Mouse (Mus musculus): Measurements from ENCODE around the gene Klhl7. TPM values are rescaled to one million over a fixed set of nuclear protein-coding genes. Genes with fewer than 3 reads are reported as not detected.

The Klhl7 gene
- polyA plus RNA-seq, 1 experiment from 2014 or later, result 46.6 TPM

DNA sequence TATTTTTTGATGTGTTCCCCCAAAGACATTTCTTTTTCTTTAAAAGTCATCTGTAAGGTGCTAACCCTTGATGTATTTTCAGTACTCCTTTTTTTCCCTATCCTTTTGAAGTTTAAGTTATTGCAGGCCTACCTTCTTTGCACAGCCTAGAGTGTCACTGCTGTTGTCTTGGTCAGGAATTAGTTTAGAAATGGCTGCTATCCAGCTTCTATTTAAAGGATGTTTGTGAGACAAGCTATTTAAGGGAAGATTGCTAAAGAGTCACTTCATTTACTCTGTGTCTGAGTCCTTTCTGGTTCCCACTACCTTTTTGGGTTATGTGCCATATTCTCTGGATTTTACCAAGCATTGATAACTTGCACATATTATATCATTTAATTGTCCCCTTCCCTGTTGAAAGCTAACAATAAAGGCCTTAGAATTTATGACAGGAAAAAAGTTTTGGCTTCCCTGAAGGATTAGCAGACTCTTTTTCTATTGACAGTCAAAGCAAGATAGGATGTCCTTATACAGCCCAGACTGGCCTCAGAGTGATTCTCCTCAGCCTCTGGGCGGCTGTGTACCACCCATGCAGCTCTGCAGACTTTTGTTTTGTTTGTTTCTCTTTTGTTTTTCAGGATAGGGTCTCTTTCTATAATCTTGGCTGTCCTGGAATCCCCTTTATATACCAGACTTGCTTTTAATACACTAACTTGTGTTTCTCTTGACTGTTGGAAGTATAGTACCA, 25.7 kb downstream of the Klhl7 start:
- Histone ChIP-seq H3K36me3 (ENCODE audit: control insufficient read depth, insufficient read depth, low read length) (peaks cover 7% of the 10 kb centered on the region; the same call in 1 of the 2 replicates), H3K9ac (ENCODE audit: low read length) (no peak overlapping the region), H3K27me3 (replicated peaks; ENCODE audit: control insufficient read depth, insufficient read depth, low read length) (no peaks in the 10 kb centered on the region), H3K27ac (ENCODE audit: low read depth) (no peak overlapping the region), H3K9me3 (ENCODE audit: control insufficient read depth, low read length) (no peaks in the 10 kb centered on the region), H3K4me2 (ENCODE audit: low read length) (no peak overlapping the region), H3K4me3 (ENCODE audit: low read depth, low read length) (no peak overlapping the region), H3K4me1 (replicated peaks; ENCODE audit: control insufficient read depth, insufficient read depth, low read length) (no peaks in the 10 kb centered on the region)
- ATAC-seq (replicated peaks; ENCODE audit: low FRiP score, low TSS enrichment, low read depth) (no peak), DNase-seq (ENCODE audit: low spot score) (no peak)
- 69% methylated on average over 1 of the region's 1 CpGs for WGBS

GRCm38 (mm10) chr5:24126967-24127366, 26.6 kb downstream of the Klhl7 start:
- no peak overlapping the region for H3K4me2 ChIP-seq (ENCODE audit: low read length)
- no peaks in the 10 kb centered on the region for H3K9me3 ChIP-seq (ENCODE audit: control insufficient read depth, low read length)
- no peaks in the 10 kb centered on the region for H3K4me1 ChIP-seq (replicated peaks; ENCODE audit: control insufficient read depth, insufficient read depth, low read length)
- 76% methylated on average over 4 of the region's 4 CpGs for WGBS
- DNase-seq (ENCODE audit: low spot score) (no peak), ATAC-seq (replicated peaks; ENCODE audit: low FRiP score, low TSS enrichment, low read depth) (no peak)
- peaks cover 7% of the 10 kb centered on the region; the same call in 1 of the 2 replicates for H3K36me3 ChIP-seq (ENCODE audit: control insufficient read depth, insufficient read depth, low read length)
- no peak overlapping the region for H3K27ac ChIP-seq (ENCODE audit: low read depth)
- H3K9ac ChIP-seq (ENCODE audit: low read length), result no peak overlapping the region
- no peak overlapping the region for H3K4me3 ChIP-seq (ENCODE audit: low read depth, low read length)
- H3K27me3 ChIP-seq (replicated peaks; ENCODE audit: control insufficient read depth, insufficient read depth, low read length), result no peaks in the 10 kb centered on the region

DNA sequence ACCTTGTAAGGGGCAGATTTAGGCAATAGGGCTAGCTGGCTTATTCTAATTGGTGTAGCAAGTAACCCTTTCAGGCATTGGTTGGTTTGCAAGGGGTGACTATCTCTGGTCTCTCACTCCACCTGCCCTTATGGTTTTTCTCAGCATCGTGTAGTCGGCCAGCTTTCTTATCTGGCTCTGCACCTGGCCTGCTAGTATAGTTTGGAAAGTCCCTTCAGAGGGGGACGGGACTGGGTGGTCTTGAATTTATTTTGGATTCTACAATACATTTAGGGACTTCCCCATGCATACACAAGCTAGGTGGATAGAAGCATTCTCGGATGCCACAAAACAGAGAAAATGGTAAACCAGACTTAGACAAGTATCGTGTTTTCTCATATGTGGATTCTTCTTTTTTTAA, 46.6 kb downstream of the Klhl7 start:
- Histone ChIP-seq H3K27ac (ENCODE audit: low read depth) (no peak overlapping the region), H3K36me3 (ENCODE audit: control insufficient read depth, insufficient read depth, low read length) (peaks cover 71% of the 10 kb centered on the region), H3K4me2 (ENCODE audit: low read length) (no peak overlapping the region), H3K9me3 (ENCODE audit: control insufficient read depth, low read length) (no peaks in the 10 kb centered on the region), H3K4me3 (ENCODE audit: low read depth, low read length) (no peak overlapping the region), H3K4me1 (replicated peaks; ENCODE audit: control insufficient read depth, insufficient read depth, low read length) (no peaks in the 10 kb centered on the region), H3K9ac (ENCODE audit: low read length) (no peak overlapping the region), H3K27me3 (replicated peaks; ENCODE audit: control insufficient read depth, insufficient read depth, low read length) (no peaks in the 10 kb centered on the region)
- 96% methylated on average over 5 of the region's 5 CpGs for WGBS
- DNase-seq (ENCODE audit: low spot score) (no peak), ATAC-seq (replicated peaks; ENCODE audit: low FRiP score, low TSS enrichment, low read depth) (no peak)

- H3K27me3 ChIP-seq (replicated peaks; ENCODE audit: control insufficient read depth, insufficient read depth, low read length), result no peaks in the 10 kb centered on the region
Measured at GRCm38 (mm10) chr5:24152199-24152598, 51.8 kb downstream of the Klhl7 start.

DNA sequence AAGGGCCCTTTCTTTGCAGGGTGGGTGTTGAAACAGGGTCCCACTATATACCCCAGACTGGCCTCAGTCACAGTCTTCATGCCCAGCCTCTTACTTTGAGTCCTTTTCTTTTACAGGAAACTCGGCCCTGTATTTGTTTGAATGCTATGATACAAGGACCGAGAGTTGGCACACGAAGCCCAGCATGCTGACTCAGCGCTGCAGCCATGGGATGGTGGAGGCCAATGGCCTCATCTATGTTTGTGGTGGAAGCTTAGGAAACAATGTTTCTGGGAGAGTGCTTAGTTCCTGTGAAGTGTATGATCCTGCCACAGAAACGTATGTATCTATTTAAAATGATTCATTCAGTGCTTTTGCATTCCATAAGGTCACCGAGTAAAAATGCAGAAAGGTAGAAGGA, 56.4 kb downstream of the Klhl7 start:
- H3K36me3 ChIP-seq (ENCODE audit: control insufficient read depth, insufficient read depth, low read length), result peaks cover 32% of the 10 kb centered on the region
- no peak overlapping the region for H3K4me3 ChIP-seq (ENCODE audit: low read depth, low read length)
- no peak for ATAC-seq (replicated peaks; ENCODE audit: low FRiP score, low TSS enrichment, low read depth)
- no peaks in the 10 kb centered on the region for H3K9me3 ChIP-seq (ENCODE audit: control insufficient read depth, low read length)
- no peaks in the 10 kb centered on the region for H3K4me1 ChIP-seq (replicated peaks; ENCODE audit: control insufficient read depth, insufficient read depth, low read length)
- H3K27me3 ChIP-seq (replicated peaks; ENCODE audit: control insufficient read depth, insufficient read depth, low read length), result no peaks in the 10 kb centered on the region
- WGBS, result 92% methylated on average over 6 of the region's 6 CpGs
- DNase-seq (ENCODE audit: low spot score), result no peak
- no peak overlapping the region for H3K27ac ChIP-seq (ENCODE audit: low read depth)
- no peak overlapping the region for H3K4me2 ChIP-seq (ENCODE audit: low read length)
- no peak overlapping the region for H3K9ac ChIP-seq (ENCODE audit: low read length)

More at GRCm38 (mm10) chr5:24152199-24152598, 51.8 kb downstream of the Klhl7 start:
- H3K4me2 ChIP-seq (ENCODE audit: low read length), result no peak overlapping the region
- H3K9me3 ChIP-seq (ENCODE audit: control insufficient read depth, low read length), result no peaks in the 10 kb centered on the region
- peaks cover 39% of the 10 kb centered on the region for H3K36me3 ChIP-seq (ENCODE audit: control insufficient read depth, insufficient read depth, low read length)
- no peak overlapping the region for H3K27ac ChIP-seq (ENCODE audit: low read depth)
- no peak overlapping the region for H3K4me3 ChIP-seq (ENCODE audit: low read depth, low read length)
- DNase-seq (ENCODE audit: low spot score) (no peak), ATAC-seq (replicated peaks; ENCODE audit: low FRiP score, low TSS enrichment, low read depth) (no peak)
- H3K9ac ChIP-seq (ENCODE audit: low read length), result no peak overlapping the region
- no peaks in the 10 kb centered on the region for H3K4me1 ChIP-seq (replicated peaks; ENCODE audit: control insufficient read depth, insufficient read depth, low read length)

- WGBS, result 1% methylated on average over 52 of the region's 52 CpGs
- DNase-seq (ENCODE audit: low spot score) (peak; percentile 98), ATAC-seq (replicated peaks; ENCODE audit: low FRiP score, low TSS enrichment, low read depth) (peak; percentile 99)
- Histone ChIP-seq H3K9me3 (ENCODE audit: control insufficient read depth, low read length) (no peaks in the 10 kb centered on the region), H3K4me1 (replicated peaks; ENCODE audit: control insufficient read depth, insufficient read depth, low read length) (peaks cover 9% of the 10 kb centered on the region; the same call in 1 of the 2 replicates), H3K27me3 (replicated peaks; ENCODE audit: control insufficient read depth, insufficient read depth, low read length) (no peaks in the 10 kb centered on the region), H3K4me3 (ENCODE audit: low read depth, low read length) (peak within 1 kb of the TSS; percentile 64), H3K4me2 (ENCODE audit: low read length) (peak within 1 kb of the TSS; percentile 79), H3K27ac (ENCODE audit: low read depth) (no peak within 1 kb of the TSS), H3K9ac (ENCODE audit: low read length) (peak within 1 kb of the TSS; percentile 72), H3K36me3 (ENCODE audit: control insufficient read depth, insufficient read depth, low read length) (peaks cover 14% of the 10 kb centered on the region; the same call in 1 of the 2 replicates)
Measured at GRCm38 (mm10) chr5:24164789-24165445, 64.5 kb downstream of the Klhl7 start, which contains the start of gene Nupl2. TSS of gene Nupl2 (plus strand) at chr5:24164963.

DNA sequence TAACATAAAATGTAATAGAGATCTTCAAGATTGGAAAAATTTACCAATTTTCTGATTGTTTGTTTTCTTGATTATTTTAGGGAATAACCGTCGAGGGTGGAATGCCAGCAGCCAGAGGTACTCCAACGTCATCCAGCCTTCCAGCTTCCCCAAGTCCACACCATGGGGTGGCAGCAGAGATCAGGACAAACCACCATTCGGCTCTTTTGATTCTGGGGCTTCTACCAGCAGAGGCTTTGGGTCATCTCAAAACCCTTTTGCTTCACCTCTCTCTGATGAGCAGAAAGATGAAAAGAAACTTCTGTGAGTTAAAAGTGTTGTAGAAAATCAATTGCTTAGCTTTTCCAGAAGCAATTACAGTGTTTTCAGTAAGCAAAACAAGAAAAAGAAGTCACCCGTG, 66.9 kb downstream of the Klhl7 start:
- H3K9ac ChIP-seq (ENCODE audit: low read length), result no peak overlapping the region
- peaks cover 9% of the 10 kb centered on the region; the same call in 1 of the 2 replicates for H3K4me1 ChIP-seq (replicated peaks; ENCODE audit: control insufficient read depth, insufficient read depth, low read length)
- H3K9me3 ChIP-seq (ENCODE audit: control insufficient read depth, low read length), result no peaks in the 10 kb centered on the region
- DNase-seq (ENCODE audit: low spot score) (no peak), ATAC-seq (replicated peaks; ENCODE audit: low FRiP score, low TSS enrichment, low read depth) (no peak)
- H3K4me2 ChIP-seq (ENCODE audit: low read length), result no peak overlapping the region
- H3K36me3 ChIP-seq (ENCODE audit: control insufficient read depth, insufficient read depth, low read length), result peaks cover 26% of the 10 kb centered on the region; the same call in 1 of the 2 replicates
- no peaks in the 10 kb centered on the region for H3K27me3 ChIP-seq (replicated peaks; ENCODE audit: control insufficient read depth, insufficient read depth, low read length)
- WGBS, result 49% methylated on average over 5 of the region's 5 CpGs
- no peak overlapping the region for H3K4me3 ChIP-seq (ENCODE audit: low read depth, low read length)
- no peak overlapping the region for H3K27ac ChIP-seq (ENCODE audit: low read depth)

DNA sequence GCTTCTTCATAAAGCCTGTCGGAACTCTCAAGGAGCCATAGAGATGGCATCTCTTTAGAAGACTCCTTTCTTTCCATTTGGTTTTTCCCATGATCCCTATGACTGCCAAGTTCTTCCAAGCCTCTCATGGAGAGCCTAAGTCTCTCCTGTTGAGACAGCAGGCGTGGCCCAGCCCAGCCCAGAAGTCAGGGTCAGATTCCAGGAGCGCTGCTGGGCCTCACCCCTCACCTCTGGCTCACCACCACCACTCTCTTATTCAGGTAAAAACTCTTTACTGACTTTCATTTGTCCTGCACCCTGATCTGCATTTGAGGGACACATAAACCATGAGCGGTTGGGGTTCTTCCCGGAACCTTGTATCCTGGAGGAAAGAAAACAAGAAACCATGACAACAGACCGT, 69.5 kb downstream of the Klhl7 start:
- H3K27me3 ChIP-seq (replicated peaks; ENCODE audit: control insufficient read depth, insufficient read depth, low read length), result no peaks in the 10 kb centered on the region
- H3K9me3 ChIP-seq (ENCODE audit: control insufficient read depth, low read length), result no peaks in the 10 kb centered on the region
- no peak for ATAC-seq (replicated peaks; ENCODE audit: low FRiP score, low TSS enrichment, low read depth)
- H3K27ac ChIP-seq (ENCODE audit: low read depth), result no peak overlapping the region
- 91% methylated on average over 6 of the region's 6 CpGs for WGBS
- no peak overlapping the region for H3K9ac ChIP-seq (ENCODE audit: low read length)
- DNase-seq (ENCODE audit: low spot score), result no peak
- no peak overlapping the region for H3K4me3 ChIP-seq (ENCODE audit: low read depth, low read length)
- H3K36me3 ChIP-seq (ENCODE audit: control insufficient read depth, insufficient read depth, low read length), result peaks cover 37% of the 10 kb centered on the region
- H3K4me2 ChIP-seq (ENCODE audit: low read length), result no peak overlapping the region
- H3K4me1 ChIP-seq (replicated peaks; ENCODE audit: control insufficient read depth, insufficient read depth, low read length), result peaks cover 9% of the 10 kb centered on the region; the same call in 1 of the 2 replicates

Data from intestine, embryonic 14.5 days (tissue).